Mouse (Mus musculus): Measurements from ENCODE around the gene Kbtbd6.

The Kbtbd6 gene

GRCm38 (mm10) chr14:79481339-79482151, 29.9 kb downstream of the Kbtbd6 start, which contains the start of gene Wbp4:
Wbp4 (minus strand) TSS chr14:79481520.
- DNase-seq (ENCODE audit: low read depth, low spot score), result peak; percentile 85

DNA sequence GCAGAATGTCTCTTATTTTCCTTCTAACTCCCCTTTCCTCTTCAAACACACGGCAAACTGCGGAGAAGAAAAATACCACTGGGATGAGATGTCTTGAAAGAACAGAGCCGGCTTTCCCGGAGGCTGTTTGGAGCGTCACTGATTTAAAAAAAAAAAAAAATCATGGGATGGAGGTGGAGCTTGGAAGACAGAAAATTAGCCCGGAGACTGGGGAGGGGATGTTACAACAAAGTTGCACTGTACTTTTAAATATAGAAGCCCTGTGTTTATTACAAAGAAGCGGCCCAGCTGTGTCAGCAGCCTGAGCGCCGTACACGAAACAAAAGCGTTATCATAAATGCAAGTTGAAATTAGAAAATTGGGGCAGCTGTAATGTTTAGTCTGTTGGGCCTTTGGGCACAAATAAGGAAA, 30.6 kb downstream of the Kbtbd6 start:
- DNase-seq (ENCODE audit: low read depth, low spot score), result peak; percentile 35

- no peak for DNase-seq (ENCODE audit: low read depth, low spot score)
Measured at GRCm38 (mm10) chr14:79482747-79483355, 31.2 kb downstream of the Kbtbd6 start.

DNA sequence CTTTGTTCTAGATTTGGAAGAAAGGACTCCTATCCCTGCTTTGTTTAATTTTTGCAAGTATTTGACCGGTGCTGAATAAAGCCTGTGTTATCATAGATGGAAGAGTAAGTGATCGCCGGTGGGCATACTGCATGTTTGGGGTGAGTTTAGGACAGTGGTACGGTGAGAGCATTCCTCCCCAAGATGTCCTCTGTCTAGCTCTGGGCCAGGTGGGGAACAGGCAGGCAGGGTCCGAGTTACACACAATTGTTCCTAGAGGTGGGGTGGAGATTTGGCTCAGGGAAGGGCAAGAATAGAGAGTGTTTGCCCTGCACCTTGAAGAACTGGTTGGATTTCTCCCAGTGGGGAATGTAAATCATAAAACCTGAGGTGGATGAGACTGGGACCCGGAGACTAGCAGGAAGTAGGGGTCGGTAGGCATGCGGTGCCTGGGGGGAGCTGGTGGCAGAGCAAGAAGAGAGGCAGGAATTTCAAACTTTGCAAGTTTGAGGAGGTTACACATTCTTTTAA, 32.0 kb downstream of the Kbtbd6 start:
- no peak for DNase-seq (ENCODE audit: low read depth, low spot score)

GRCm38 (mm10) chr14:79486617-79486992, 35.0 kb downstream of the Kbtbd6 start:
- no peak for DNase-seq (ENCODE audit: low read depth, low spot score)

DNA sequence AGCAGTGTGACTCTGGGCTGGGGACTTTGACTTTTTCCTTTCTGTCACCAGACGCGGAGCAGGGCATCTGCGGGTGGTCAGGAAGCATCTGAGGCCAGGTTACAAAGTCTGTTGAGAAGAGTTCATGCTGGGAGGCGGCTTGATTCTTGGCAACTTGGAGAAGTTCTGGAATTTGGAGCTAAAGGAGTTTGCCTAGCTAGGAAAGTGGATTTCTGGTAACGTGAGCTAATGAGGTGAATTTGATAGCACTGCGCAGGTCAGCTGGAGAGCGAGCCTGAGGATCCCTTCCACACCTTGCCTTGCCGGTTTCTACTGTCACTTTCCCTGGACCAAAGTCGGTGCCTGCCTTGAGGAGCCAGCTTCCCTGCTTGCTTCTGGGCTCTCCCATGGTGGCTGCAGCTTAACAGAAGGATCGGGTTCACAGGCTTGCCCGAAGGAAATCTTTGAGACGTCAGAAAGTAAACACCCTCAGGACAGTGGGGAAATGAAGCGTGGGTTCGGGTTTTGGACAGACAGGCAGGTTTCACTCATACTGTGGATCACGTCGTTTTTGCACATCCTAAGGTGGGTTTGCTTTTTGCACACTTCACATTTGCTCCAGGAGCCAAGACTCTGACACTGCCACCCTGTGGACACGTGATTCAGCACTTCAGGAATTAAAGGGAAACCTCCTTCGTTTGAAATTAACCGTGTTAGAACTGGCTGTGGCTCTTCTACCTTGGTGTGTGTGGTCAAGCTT, 35.5 kb downstream of the Kbtbd6 start:
- DNase-seq (ENCODE audit: low read depth, low spot score), result no peak

DNA sequence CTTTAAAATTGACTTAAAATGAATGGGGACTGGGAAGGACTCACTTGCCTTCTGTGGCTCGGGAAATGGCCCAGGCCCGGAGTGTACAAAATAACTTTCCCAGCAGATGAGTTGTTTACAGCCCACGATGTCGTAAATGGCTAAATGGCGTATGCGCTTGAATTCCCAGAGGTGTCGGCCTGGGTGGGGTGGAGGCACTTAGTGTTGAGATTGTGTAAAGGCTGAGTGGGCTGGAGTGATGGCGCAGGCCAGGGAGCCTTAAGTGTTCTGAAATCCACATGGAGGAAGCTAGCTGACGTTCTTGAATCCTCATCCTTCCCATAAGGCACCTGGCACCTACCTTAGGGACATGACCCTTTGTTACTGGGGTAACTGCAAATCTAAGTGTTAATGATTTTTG, 36.9 kb downstream of the Kbtbd6 start:
- DNase-seq (ENCODE audit: low read depth, low spot score), result no peak

GRCm38 (mm10) chr14:79489150-79489549, 37.5 kb downstream of the Kbtbd6 start:
- DNase-seq (ENCODE audit: low read depth, low spot score), result no peak

DNA sequence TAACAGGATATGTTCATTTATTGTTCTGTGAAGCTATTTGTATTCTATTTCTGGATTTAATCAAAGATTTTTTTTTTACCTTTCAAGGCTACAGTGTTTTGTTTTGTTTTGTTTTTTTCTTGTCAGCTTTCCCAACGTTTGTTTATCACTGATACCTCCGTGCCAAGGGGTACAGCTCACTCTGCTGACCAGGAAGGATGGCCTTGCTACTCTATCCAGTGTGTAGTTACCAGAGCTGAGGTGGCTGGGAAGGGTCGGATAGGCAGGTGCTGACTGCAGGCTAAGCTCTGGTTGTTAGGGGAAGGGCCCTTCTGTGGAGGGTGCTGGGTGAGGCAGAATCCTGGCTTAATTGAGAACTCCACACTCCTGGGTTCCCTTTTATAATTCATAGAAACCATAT, 38.6 kb downstream of the Kbtbd6 start:
- DNase-seq (ENCODE audit: low read depth, low spot score), result no peak

GRCm38 (mm10) chr14:79494349-79494748, 42.7 kb downstream of the Kbtbd6 start:
- no peak for DNase-seq (ENCODE audit: low read depth, low spot score)

GRCm38 (mm10) chr14:79499326-79499725, 47.7 kb downstream of the Kbtbd6 start:
- DNase-seq (ENCODE audit: low read depth, low spot score), result no peak

- no peak for DNase-seq (ENCODE audit: low read depth, low spot score)
Measured at GRCm38 (mm10) chr14:79500756-79501155, 49.1 kb downstream of the Kbtbd6 start.

DNA sequence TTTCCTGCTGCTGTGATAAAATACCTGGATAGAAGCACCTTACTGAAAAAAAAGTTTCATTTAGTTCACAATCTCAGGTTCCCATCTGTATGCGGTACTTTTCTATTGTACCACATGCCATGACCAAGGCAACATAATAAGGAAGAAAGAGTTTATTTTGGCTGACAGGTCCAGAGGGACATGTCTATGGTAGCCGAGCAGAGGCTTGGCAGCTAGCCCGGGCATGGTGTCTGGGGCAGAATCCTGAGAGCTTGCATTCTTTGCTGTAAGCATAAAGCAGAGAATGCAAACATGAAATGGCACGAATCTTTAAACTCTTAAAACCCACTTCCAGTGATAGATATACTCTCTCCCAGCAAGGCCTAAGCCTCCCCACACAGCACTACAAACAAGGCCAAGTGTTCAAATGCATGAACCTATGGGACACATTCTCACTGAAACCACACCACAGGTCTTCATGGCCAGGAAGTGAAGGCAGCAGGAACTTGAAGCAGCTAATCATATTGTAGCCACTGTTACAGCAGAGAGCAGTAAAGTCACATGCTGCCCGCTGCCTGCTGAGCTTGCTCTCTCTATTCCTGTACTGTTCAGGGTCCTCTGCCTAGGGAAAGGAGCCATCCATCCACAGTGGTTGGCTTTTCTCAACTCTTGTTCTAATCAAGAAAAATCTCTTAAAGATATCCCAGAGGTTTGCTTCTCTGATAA, 51.9 kb downstream of the Kbtbd6 start:
- DNase-seq (ENCODE audit: low read depth, low spot score), result no peak
